Mouse (Mus musculus) stomach, embryonic 16.5 days (tissue): ENCODE measurements around the gene Cabin1. TPM values are rescaled to one million over a fixed set of nuclear protein-coding genes. Genes with fewer than 3 reads are reported as not detected.
A peak's percentile ranks its signal among the peaks of the same experiment; 100 is the strongest.

Experiments
- ATAC-seq: fragments of 200-750 bp; cut with Nextera tagmentation; 2 replicates; pipeline ENCODE4 v1.8.0; 2017; ENCODE audit warnings: moderate number of reproducible peaks, moderate TSS enrichment; ENCODE audit not compliant: insufficient read depth, low FRiP score
- H3K27ac ChIP-seq: fragments of 300-500 bp; sonication (generic); 2 replicates; pipeline ENCODE4 v1.5.1; 2014; ENCODE audit warnings: low read length
- H3K27me3 ChIP-seq: fragments of 300-500 bp; sonication (generic); 2 replicates; pipeline ENCODE4 v1.6.1; 2014; ENCODE audit warnings: low read length, control low read depth, mixed read lengths; ENCODE audit not compliant: control insufficient read depth, insufficient read depth
- H3K36me3 ChIP-seq: fragments of 300-500 bp; sonication (generic); 2 replicates; pipeline ENCODE4 v1.6.1; 2014; ENCODE audit warnings: low read length; ENCODE audit not compliant: control insufficient read depth, insufficient read depth
- H3K4me1 ChIP-seq: fragments of 300-500 bp; sonication (generic); 2 replicates; pipeline ENCODE4 v1.6.1; 2014; ENCODE audit warnings: low read length, control low read depth, mixed read lengths; ENCODE audit not compliant: control insufficient read depth, insufficient read depth
- H3K4me2 ChIP-seq: fragments of 300-500 bp; sonication (generic); 2 replicates; pipeline ENCODE4 v1.6.1; 2014; ENCODE audit warnings: low read depth, low read length, mixed read lengths
- H3K4me3 ChIP-seq: fragments of 300-500 bp; sonication (generic); replicated peaks from 2 replicates; pipeline ENCODE4 v1.5.1; 2014; ENCODE audit warnings: mild to moderate bottlenecking, low read length
- H3K9ac ChIP-seq: fragments of 300-500 bp; sonication (generic); 2 replicates; pipeline ENCODE4 v1.6.1; 2014; ENCODE audit warnings: low read length
- H3K9me3 ChIP-seq: fragments of 300-500 bp; sonication (generic); replicated peaks from 2 replicates; pipeline ENCODE4 v1.6.1; 2016; ENCODE audit warnings: low read length, control low read depth; ENCODE audit not compliant: control insufficient read depth
- WGBS: fragments of 180-500 bp; shearing (Covaris S2); extraction: QIAGEN DNeasy Blood & Tissue Kit; methylation state at CpG from one replicate; pipeline ENCODE4 v1.1.7; 2014; 5-methylcytosine and 5-hydroxymethylcytosine counted together
- polyA plus RNA-seq: library from polyadenylated mRNA; unstranded; fragments of >200 nt; fragmentation: Nextera tagmentation; extraction: Ambion mirVana; gene quantifications from 2 replicates; pipeline ENCODE4 v1.2.1, GENCODE M21; 2015

The Cabin1 gene
- polyA plus RNA-seq, 1 experiment from 2014 or later: 34.0 TPM

GRCm38 (mm10) chr10:75667115-75667910, 96.8 kb downstream of the Cabin1 start:
- under 1% methylated on average over 63 of the region's 63 CpGs for WGBS
- Histone ChIP-seq H3K36me3 (no peaks in the 10 kb centered on the region), H3K27ac (peak overlapping the region; percentile 90), H3K9me3 (no peaks in the 10 kb centered on the region), H3K4me2 (peak overlapping the region; percentile 88), H3K4me1 (peaks cover 20% of the 10 kb centered on the region), H3K4me3 (peak overlapping the region; percentile 68), H3K27me3 (no peaks in the 10 kb centered on the region), H3K9ac (peak overlapping the region; percentile 88)
- peak; percentile 78 for ATAC-seq

GRCm38 (mm10) chr10:75666451-75667030, 97.6 kb downstream of the Cabin1 start:
- H3K4me2 ChIP-seq: peak overlapping the region; percentile 88
- ATAC-seq: no peak
- peak overlapping the region; percentile 90 for H3K27ac ChIP-seq
- WGBS: 55% methylated on average over 4 of the region's 4 CpGs
- peak overlapping the region; percentile 68 for H3K4me3 ChIP-seq
- H3K36me3 ChIP-seq: no peaks in the 10 kb centered on the region
- H3K27me3 ChIP-seq: no peaks in the 10 kb centered on the region
- peaks cover 20% of the 10 kb centered on the region for H3K4me1 ChIP-seq
- no peaks in the 10 kb centered on the region for H3K9me3 ChIP-seq
- peak overlapping the region; percentile 88 for H3K9ac ChIP-seq

- Histone ChIP-seq H3K27ac (no peak overlapping the region), H3K4me3 (no peak overlapping the region), H3K9me3 (no peaks in the 10 kb centered on the region), H3K27me3 (no peaks in the 10 kb centered on the region), H3K4me1 (peaks cover 20% of the 10 kb centered on the region), H3K36me3 (no peaks in the 10 kb centered on the region), H3K4me2 (no peak overlapping the region), H3K9ac (no peak overlapping the region)
- ATAC-seq: no peak
- 89% methylated on average over 6 of the region's 6 CpGs for WGBS
These were observed 99.4 kb downstream of the Cabin1 start for GRCm38 (mm10) chr10:75664673-75665270.

- Histone ChIP-seq H3K36me3 (peaks cover 11% of the 10 kb centered on the region), H3K4me3 (no peak overlapping the region), H3K9ac (no peak overlapping the region), H3K4me1 (peaks cover 16% of the 10 kb centered on the region), H3K4me2 (no peak overlapping the region), H3K27ac (no peak overlapping the region), H3K9me3 (no peaks in the 10 kb centered on the region), H3K27me3 (no peaks in the 10 kb centered on the region)
- 84% methylated on average over 4 of the region's 4 CpGs for WGBS
- no peak for ATAC-seq
These were observed 101.6 kb downstream of the Cabin1 start for GRCm38 (mm10) chr10:75662575-75662974.

GRCm38 (mm10) chr10:75661876-75662275, 102.3 kb downstream of the Cabin1 start:
- 91% methylated on average over 3 of the region's 3 CpGs for WGBS
- no peaks in the 10 kb centered on the region for H3K9me3 ChIP-seq
- no peak overlapping the region for H3K9ac ChIP-seq
- no peak for ATAC-seq
- peaks cover 11% of the 10 kb centered on the region for H3K36me3 ChIP-seq
- H3K27me3 ChIP-seq: no peaks in the 10 kb centered on the region
- peaks cover 16% of the 10 kb centered on the region for H3K4me1 ChIP-seq
- H3K27ac ChIP-seq: no peak overlapping the region
- no peak overlapping the region for H3K4me2 ChIP-seq
- no peak overlapping the region for H3K4me3 ChIP-seq

GRCm38 (mm10) chr10:75661381-75661780, 102.8 kb downstream of the Cabin1 start:
- Histone ChIP-seq H3K4me2 (no peak overlapping the region), H3K27me3 (no peaks in the 10 kb centered on the region), H3K9ac (no peak overlapping the region), H3K27ac (no peak overlapping the region), H3K4me3 (no peak overlapping the region), H3K9me3 (no peaks in the 10 kb centered on the region), H3K36me3 (peaks cover 11% of the 10 kb centered on the region), H3K4me1 (peaks cover 11% of the 10 kb centered on the region)
- WGBS: 70% methylated on average over 6 of the region's 6 CpGs
- ATAC-seq: no peak

- Histone ChIP-seq H3K27me3 (no peaks in the 10 kb centered on the region), H3K9me3 (no peaks in the 10 kb centered on the region), H3K36me3 (peaks cover 20% of the 10 kb centered on the region), H3K4me3 (no peak overlapping the region), H3K4me1 (no peaks in the 10 kb centered on the region), H3K27ac (no peak overlapping the region), H3K4me2 (no peak overlapping the region), H3K9ac (no peak overlapping the region)
- 96% methylated on average over 7 of the region's 7 CpGs for WGBS
- no peak for ATAC-seq
These were observed 106.4 kb downstream of the Cabin1 start for GRCm38 (mm10) chr10:75657772-75658171.

- Histone ChIP-seq H3K4me2 (no peak overlapping the region), H3K27ac (no peak overlapping the region), H3K9me3 (no peaks in the 10 kb centered on the region), H3K9ac (no peak overlapping the region), H3K4me1 (no peaks in the 10 kb centered on the region), H3K4me3 (no peak overlapping the region), H3K27me3 (no peaks in the 10 kb centered on the region), H3K36me3 (peaks cover 23% of the 10 kb centered on the region)
- no peak for ATAC-seq
- 90% methylated on average over 5 of the region's 5 CpGs for WGBS
These were observed 107.0 kb downstream of the Cabin1 start for GRCm38 (mm10) chr10:75657165-75657564.

GRCm38 (mm10) chr10:75654053-75654452, 110.1 kb downstream of the Cabin1 start:
- Histone ChIP-seq H3K9me3 (no peaks in the 10 kb centered on the region), H3K9ac (no peak overlapping the region), H3K4me1 (no peaks in the 10 kb centered on the region), H3K36me3 (peaks cover 28% of the 10 kb centered on the region), H3K27ac (no peak overlapping the region), H3K27me3 (no peaks in the 10 kb centered on the region), H3K4me2 (no peak overlapping the region), H3K4me3 (no peak overlapping the region)
- ATAC-seq: no peak
- WGBS: 87% methylated on average over 4 of the region's 4 CpGs
